Mouse (Mus musculus) embryonic facial prominence, embryonic 11.5 days (tissue): ENCODE results near the gene Eno1. TPM values are rescaled to one million over a fixed set of nuclear protein-coding genes. Genes with fewer than 3 reads are reported as not detected.
"Not testable (repeated sequence)": the region's sequence is repeated elsewhere in the genome, so short reads cannot be mapped to it uniquely, and the experiment has no call there.

ENCODE experiments used
- ATAC-seq: fragments of 200-750 bp; cut with Nextera tagmentation; replicated peaks from 2 replicates; pipeline ENCODE4 v1.8.0; 2017; ENCODE audit warnings: low read depth; ENCODE audit not compliant: insufficient number of reproducible peaks, low FRiP score, low TSS enrichment
- DNase-seq: peaks from one replicate; pipeline ENCODE4 v3.0.0-alpha.2; 2015; ENCODE audit warnings: low spot score
- H3K27ac ChIP-seq: fragments of 300-500 bp; sonication (generic); replicated peaks from 2 replicates; pipeline ENCODE4 v1.5.1; 2014; ENCODE audit warnings: mild to moderate bottlenecking, low read depth, low read length, control low read depth
- H3K27me3 ChIP-seq: fragments of 300-500 bp; sonication (generic); 2 replicates; pipeline ENCODE4 v1.6.1; 2014; ENCODE audit warnings: mild to moderate bottlenecking, low read length, moderate library complexity, mixed read lengths; ENCODE audit not compliant: control insufficient read depth, insufficient read depth
- H3K36me3 ChIP-seq: fragments of 300-500 bp; sonication (generic); replicated peaks from 2 replicates; pipeline ENCODE4 v1.6.1; 2014; ENCODE audit warnings: low read depth, mild to moderate bottlenecking, low read length, moderate library complexity, mixed read lengths; ENCODE audit not compliant: control insufficient read depth, insufficient read depth
- H3K4me1 ChIP-seq: fragments of 300-500 bp; sonication (generic); 2 replicates; pipeline ENCODE4 v1.6.1; 2014; ENCODE audit warnings: low read length, mixed read lengths; ENCODE audit not compliant: control insufficient read depth, insufficient read depth
- H3K4me2 ChIP-seq: fragments of 300-500 bp; sonication (generic); 2 replicates; pipeline ENCODE4 v1.6.1; 2014; ENCODE audit warnings: low read depth, mild to moderate bottlenecking, control low read depth, low read length, moderate library complexity
- H3K4me3 ChIP-seq: fragments of 300-500 bp; sonication (generic); 2 replicates; pipeline ENCODE4 v1.5.1; 2014; ENCODE audit warnings: low read depth, low read length, control low read depth
- H3K9ac ChIP-seq: fragments of 300-500 bp; sonication (generic); replicated peaks from 2 replicates; pipeline ENCODE4 v1.6.1; 2014; ENCODE audit warnings: mild to moderate bottlenecking, control low read depth, low read length
- H3K9me3 ChIP-seq: fragments of 300-500 bp; sonication (generic); replicated peaks from 2 replicates; pipeline ENCODE4 v1.6.1; 2016; ENCODE audit warnings: mild to moderate bottlenecking, low read length, inconsistent platforms, mixed read lengths; ENCODE audit not compliant: control insufficient read depth
- WGBS: fragments of 180-500 bp; shearing (Covaris S2); extraction: QIAGEN DNeasy Blood & Tissue Kit; methylation state at CpG from one replicate; pipeline ENCODE4 v1.1.7; 2014; 5-methylcytosine and 5-hydroxymethylcytosine counted together
- polyA plus RNA-seq: library from polyadenylated mRNA; unstranded; fragments of >200 nt; fragmentation: Nextera tagmentation; extraction: Ambion mirVana; gene quantifications from 2 replicates; pipeline ENCODE4 v1.2.1, GENCODE M21; 2014

Eno1 gene
- polyA plus RNA-seq, 1 experiment from 2014 or later, result 1,873 TPM

DNA sequence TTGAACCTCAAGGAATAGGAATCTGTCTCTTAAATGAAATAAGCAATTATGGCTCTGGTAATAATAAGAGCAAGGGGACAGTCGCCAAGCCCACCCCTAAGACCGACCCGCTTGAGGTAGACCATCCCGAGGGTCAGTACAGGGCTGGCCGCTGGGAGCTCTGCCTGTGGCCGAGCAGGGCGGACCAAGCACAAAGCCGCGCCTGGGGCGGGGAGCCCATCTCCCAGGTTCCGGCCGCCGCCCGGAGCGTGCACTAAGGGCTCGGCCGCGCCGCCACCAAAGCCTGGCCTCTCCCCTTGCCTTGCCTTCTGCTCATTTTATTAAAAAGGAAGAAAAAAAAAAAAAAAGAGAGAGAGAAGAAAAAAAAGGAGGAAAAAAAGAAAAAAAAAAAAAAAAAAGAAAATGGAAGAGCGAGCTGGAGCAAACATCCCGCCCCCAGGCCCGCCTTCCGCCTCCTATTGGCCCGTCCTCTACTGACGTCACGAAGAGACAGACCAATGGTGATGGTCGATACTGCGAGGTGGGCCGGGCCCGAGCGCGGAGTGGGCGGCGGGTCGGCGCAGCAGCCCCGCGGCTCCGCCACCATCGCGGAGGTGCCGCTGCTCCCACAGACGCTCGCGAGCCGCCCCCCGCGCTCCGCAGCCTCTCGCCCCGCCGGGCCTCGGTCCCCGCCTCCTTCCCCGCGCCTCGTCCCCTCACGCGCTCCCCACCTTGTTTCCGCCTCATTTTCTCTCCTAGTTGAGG is 44.7 kb downstream of the Eno1 start, which contains the start of gene Rere:
Rere (plus strand) TSS at position 629 of the 744 bp plus-strand sequence.
- ATAC-seq, result peak; percentile 94
- peak within 1 kb of the TSS; percentile 95 for H3K27ac ChIP-seq
- H3K4me2 ChIP-seq, result peak within 1 kb of the TSS; percentile 65
- H3K9me3 ChIP-seq, result no peaks in the 10 kb centered on the region
- H3K4me1 ChIP-seq, result no peaks in the 10 kb centered on the region; the same call in 1 of the 2 replicates
- H3K9ac ChIP-seq, result peak within 1 kb of the TSS; percentile 98
- WGBS, result under 1% methylated on average over 58 of the region's 60 CpGs
- H3K36me3 ChIP-seq, result no peaks in the 10 kb centered on the region
- no peaks in the 10 kb centered on the region for H3K27me3 ChIP-seq
- peak; percentile 98 for DNase-seq
- peak within 1 kb of the TSS; percentile 100 for H3K4me3 ChIP-seq

DNA sequence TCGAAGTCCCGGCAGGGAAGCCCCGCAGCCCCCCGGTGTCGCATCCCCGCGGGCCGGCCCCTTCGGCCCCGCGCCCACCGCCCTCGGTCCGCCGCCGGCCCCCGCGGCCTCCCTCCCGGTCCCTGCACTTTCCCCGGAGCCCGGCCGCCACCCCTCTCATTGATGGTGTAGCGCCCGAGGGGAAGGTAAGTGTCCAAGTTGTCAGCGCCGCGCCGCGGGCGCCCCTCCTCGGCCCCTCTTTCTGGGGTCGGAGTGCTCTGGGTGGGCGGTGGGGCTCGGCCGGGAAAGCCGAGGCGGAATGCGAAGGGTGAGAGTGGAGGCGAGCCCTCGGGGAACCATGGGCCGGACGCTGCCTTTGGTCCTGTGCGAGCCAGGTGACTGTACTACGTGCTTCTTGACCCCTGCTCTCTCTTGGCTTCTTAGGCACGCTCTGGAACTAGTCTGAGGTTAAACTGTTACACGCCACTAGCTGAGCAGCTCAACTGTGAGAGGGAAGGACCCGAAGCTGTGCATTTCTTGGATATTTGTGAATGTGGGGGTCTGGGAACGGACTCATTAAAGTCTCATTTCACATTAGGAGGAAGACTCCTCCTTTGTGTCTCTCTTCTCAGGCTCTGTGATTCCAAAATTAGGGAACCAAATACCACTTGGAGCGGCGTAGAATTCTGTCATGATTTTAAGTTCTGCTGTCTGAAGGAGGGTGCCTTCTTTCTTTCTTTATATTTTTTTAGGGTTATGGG is 45.5 kb downstream of the Eno1 start:
- peak overlapping the region; percentile 95 for H3K27ac ChIP-seq
- no peaks in the 10 kb centered on the region; the same call in 1 of the 2 replicates for H3K4me1 ChIP-seq
- no peaks in the 10 kb centered on the region for H3K9me3 ChIP-seq
- H3K27me3 ChIP-seq, result no peaks in the 10 kb centered on the region
- DNase-seq, result peak; percentile 55
- H3K9ac ChIP-seq, result peak overlapping the region; percentile 98
- 1% methylated on average over 45 of the region's 50 CpGs for WGBS
- no peaks in the 10 kb centered on the region for H3K36me3 ChIP-seq
- H3K4me3 ChIP-seq, result peak overlapping the region; percentile 100
- H3K4me2 ChIP-seq, result peak overlapping the region; percentile 65
- ATAC-seq, result no peak

DNA sequence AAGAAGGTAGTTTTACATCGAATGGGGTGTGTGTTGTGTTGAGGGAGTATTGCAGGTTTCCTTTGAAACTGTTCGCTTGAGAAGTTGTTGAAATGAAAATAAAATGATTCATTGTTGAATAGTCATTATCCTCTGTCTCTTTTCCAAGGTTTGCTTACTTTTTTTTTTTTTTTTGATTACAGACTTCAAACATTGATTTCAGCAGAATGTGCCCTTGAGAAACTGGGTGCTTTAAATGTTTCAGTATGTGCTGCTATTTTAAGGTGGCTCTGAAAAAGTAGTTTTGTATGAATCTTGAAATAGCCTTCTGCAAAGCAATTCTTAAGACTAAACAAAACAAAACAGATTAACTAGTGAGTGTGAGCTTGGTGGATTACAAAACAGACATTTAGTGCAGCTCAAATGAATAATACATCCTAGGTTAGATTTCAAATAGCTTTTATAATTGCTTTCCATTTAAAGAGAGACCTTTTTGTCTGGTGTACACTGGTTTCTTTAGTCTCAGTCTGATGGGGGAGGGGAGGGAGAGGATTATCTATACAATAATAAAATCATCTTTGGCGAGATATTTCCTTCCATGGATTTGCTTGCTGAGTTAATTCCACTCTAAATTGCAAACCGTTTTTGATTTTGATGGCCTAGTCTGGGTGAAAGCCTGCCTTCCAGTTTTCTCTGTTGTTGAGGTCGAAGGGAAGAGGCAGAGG is 46.3 kb downstream of the Eno1 start:
- no peaks in the 10 kb centered on the region for H3K9me3 ChIP-seq
- ATAC-seq, result no peak
- DNase-seq, result no peak
- peak overlapping the region; percentile 65 for H3K4me2 ChIP-seq
- no peaks in the 10 kb centered on the region for H3K36me3 ChIP-seq
- no peak overlapping the region for H3K27ac ChIP-seq
- no peaks in the 10 kb centered on the region for H3K27me3 ChIP-seq
- WGBS, result 8% methylated on average over 5 of the region's 5 CpGs
- H3K4me1 ChIP-seq, result no peaks in the 10 kb centered on the region; the same call in 1 of the 2 replicates
- peak overlapping the region; percentile 98 for H3K9ac ChIP-seq
- H3K4me3 ChIP-seq, result peak overlapping the region; percentile 100

DNA sequence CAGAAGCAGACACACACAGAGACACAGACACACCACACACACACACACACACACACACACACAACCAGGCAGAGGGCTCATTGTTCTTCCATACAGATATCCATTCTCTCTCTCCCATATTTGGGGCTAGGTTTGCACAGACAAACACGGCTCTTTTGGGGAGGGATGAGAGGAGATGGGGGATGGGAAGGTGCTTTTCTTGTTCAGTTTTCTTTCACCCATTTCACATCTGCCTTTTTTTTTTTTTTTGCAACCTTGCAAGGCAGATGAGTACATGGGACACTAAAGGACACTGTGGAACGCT is 46.8 kb downstream of the Eno1 start:
- H3K27ac ChIP-seq, result peak overlapping the region; percentile 43; the same call in 1 of the 2 replicates
- peak overlapping the region; percentile 46 for H3K9ac ChIP-seq
- ATAC-seq, result no peak

DNA sequence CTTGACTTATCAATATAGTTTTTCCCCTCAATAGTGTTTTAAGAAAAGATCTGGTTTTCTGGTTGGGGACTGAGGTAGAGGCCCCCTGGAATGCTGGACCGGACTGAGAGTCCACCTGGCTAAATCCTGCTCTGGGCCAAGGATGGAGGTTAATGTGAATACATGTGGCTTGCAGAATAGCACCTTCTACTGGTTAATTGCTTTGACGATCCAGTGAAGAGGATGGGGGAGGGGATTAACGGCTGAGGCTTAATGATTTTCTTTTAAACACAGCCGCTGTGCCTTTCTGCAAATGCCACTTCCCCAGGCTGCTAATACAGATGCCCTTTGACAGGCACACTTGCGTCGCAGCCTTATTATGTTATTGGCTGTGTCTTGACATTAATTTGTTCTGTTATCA is 47.5 kb downstream of the Eno1 start:
- WGBS, result 6% methylated on average over 6 of the region's 6 CpGs
- Histone ChIP-seq H3K9me3 (no peaks in the 10 kb centered on the region), H3K36me3 (no peaks in the 10 kb centered on the region), H3K27ac (no peak overlapping the region), H3K27me3 (no peaks in the 10 kb centered on the region), H3K4me1 (no peaks in the 10 kb centered on the region; the same call in 1 of the 2 replicates), H3K4me3 (peak overlapping the region; percentile 100; the same call in 1 of the 2 replicates), H3K9ac (no peak overlapping the region), H3K4me2 (peak overlapping the region; percentile 65)
- peak; percentile 53 for DNase-seq
- ATAC-seq, result no peak

More for the DNA sequence above, 46.8 kb downstream of the Eno1 start:
- H3K4me2 ChIP-seq, result peak overlapping the region; percentile 65
- H3K9me3 ChIP-seq, result no peaks in the 10 kb centered on the region
- 14% methylated on average over 2 of the region's 2 CpGs for WGBS
- H3K4me1 ChIP-seq, result no peaks in the 10 kb centered on the region; the same call in 1 of the 2 replicates
- H3K4me3 ChIP-seq, result peak overlapping the region; percentile 100
- no peaks in the 10 kb centered on the region for H3K36me3 ChIP-seq
- H3K27me3 ChIP-seq, result no peaks in the 10 kb centered on the region
- DNase-seq, result peak; percentile 28

DNA sequence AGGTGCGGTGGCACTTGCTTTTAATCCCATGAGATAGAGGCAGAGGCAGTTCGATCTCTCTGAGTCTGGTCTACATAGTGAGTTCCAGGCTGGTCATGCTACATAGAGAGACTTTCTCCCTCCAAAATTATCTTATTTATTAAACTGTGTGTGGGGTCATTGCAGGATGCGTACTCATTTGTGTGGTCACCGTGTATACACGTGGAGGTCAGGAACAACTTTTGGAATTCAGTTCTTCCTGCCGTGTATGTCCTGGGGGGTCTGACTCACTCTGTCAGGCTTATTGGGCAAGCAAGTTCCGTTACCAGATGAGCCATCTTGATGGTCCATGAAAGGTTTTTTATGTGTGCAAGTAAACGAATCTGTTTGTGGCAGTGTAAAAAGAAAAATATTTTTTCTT is 50.5 kb downstream of the Eno1 start:
- Histone ChIP-seq H3K4me2 (no peak overlapping the region), H3K4me3 (no peak overlapping the region), H3K36me3 (no peaks in the 10 kb centered on the region; the same call in 1 of the 2 replicates), H3K9me3 (no peaks in the 10 kb centered on the region), H3K27ac (no peak overlapping the region), H3K9ac (no peak overlapping the region), H3K27me3 (no peaks in the 10 kb centered on the region), H3K4me1 (no peaks in the 10 kb centered on the region; the same call in 1 of the 2 replicates)
- ATAC-seq (no peak), DNase-seq (no peak)
- 92% methylated on average over 8 of the region's 8 CpGs for WGBS

DNA sequence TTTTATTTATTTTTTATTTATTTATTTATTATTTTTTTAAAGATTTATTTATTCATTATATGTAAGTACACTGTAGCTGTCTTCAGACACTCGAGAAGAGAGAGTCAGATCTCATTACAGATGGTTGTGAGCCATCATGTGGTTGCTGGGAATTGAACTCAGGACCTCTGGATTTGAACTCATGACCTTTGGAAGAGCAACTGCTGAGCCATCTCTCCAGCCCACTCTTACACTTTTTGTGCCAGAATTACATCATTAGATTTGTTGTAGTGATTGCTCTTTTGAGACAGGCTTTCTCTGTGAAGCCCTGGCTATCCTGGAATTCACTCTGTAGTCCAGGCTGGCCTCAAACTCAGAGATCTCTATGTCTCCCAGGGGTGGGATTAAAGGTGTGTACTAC is 50.9 kb downstream of the Eno1 start:
- not testable (repeated sequence) for H3K9me3 ChIP-seq, ATAC-seq, H3K4me3 ChIP-seq, H3K27me3 ChIP-seq, H3K9ac ChIP-seq, H3K36me3 ChIP-seq, DNase-seq, H3K27ac ChIP-seq, H3K4me2 ChIP-seq, H3K4me1 ChIP-seq
- WGBS, result 65% methylated on average over 1 of the region's 1 CpGs
